8 mouse cellular contexts compared by ENCODE assay signal in the genomic region with DNA sequence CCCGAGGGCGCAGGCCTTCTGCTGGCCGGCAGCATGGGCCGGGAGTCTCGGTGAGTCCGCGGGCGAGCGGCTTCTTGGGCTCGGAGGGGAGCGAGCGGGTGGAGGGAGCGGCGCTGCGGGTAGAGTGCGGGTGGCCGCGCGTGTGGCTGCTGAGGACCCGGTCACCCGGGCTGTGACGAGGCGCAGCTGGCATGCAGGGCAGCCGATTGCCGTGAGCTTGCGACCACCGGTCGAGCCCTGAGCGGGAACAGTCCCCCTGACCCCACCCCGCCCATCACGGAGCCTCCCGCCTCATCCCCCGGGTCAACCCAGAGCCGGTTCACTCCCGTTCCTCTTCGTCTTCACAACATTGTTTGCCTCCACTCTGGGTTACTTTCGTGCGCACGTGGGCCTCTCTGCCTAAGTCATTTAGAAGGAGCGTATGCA. TPM values are rescaled to one million over a fixed set of nuclear protein-coding genes. Genes with fewer than 3 reads are reported as not detected.
DNase-seq lines count a peak whose midpoint lies in the region; ATAC-seq lines count a peak whose summit lies in the region.

No protein-coding gene starts in this region.

- no peak for DNase-seq in heart, postnatal 4 days
- DNase-seq in R1 (ENCODE audit: low read depth, low spot score) = peak; percentile 46
- no peak for DNase-seq in hindbrain, embryonic 10.5 days (ENCODE audit: low spot score)
- no peak for DNase-seq in layer of hippocampus, postnatal 36 days
- DNase-seq in urinary bladder, postnatal 14 days (ENCODE audit: low spot score) = no peak
- no peak for DNase-seq in cerebellum, adult 8-10 months

- H3K9me3 ChIP-seq in heart, embryonic 16.5 days (replicated peaks; ENCODE audit: control insufficient read depth, low read length) = no peaks in the 10 kb centered on the region
- H3K9me3 ChIP-seq in hindbrain, embryonic 10.5 days = no peaks in the 10 kb centered on the region

- H3K36me3 ChIP-seq in heart, embryonic 16.5 days (ENCODE audit: control insufficient read depth, insufficient read depth) = peaks cover 20% of the 10 kb centered on the region
- H3K36me3 ChIP-seq in hindbrain, embryonic 10.5 days = peaks cover 65% of the 10 kb centered on the region

- H3K4me2 ChIP-seq in heart, embryonic 16.5 days (ENCODE audit: low read depth, low read length) = peak overlapping the region; percentile 90

- H3K4me1 ChIP-seq in heart, embryonic 16.5 days (ENCODE audit: control insufficient read depth, insufficient read depth, low read length) = peaks cover 12% of the 10 kb centered on the region
- peaks cover 22% of the 10 kb centered on the region for H3K4me1 ChIP-seq in hindbrain, embryonic 10.5 days (replicated peaks)

- ATAC-seq in heart, embryonic 16.5 days (replicated peaks; ENCODE audit: extremely low read depth, insufficient read depth, low FRiP score) = peak; percentile 30; the same call in 1 of the 2 replicates
- peak; percentile 65 for ATAC-seq in megakaryocyte-erythroid progenitor cell, adult 5-6 weeks (replicated peaks; ENCODE audit: low FRiP score, low TSS enrichment, poor library complexity, severe bottlenecking)

- WGBS in heart, embryonic 16.5 days = under 1% methylated on average over 40 of the region's 40 CpGs
- WGBS in hindbrain, embryonic 10.5 days = under 1% methylated on average over 40 of the region's 40 CpGs

- H3K4me3 ChIP-seq in heart, embryonic 16.5 days (ENCODE audit: low read length) = peak overlapping the region; percentile 98
- H3K4me3 ChIP-seq in hindbrain, embryonic 10.5 days = peak overlapping the region; percentile 100

- H3K27me3 ChIP-seq in heart, embryonic 16.5 days (ENCODE audit: control insufficient read depth, insufficient read depth, low read length) = no peaks in the 10 kb centered on the region
- no peaks in the 10 kb centered on the region for H3K27me3 ChIP-seq in hindbrain, embryonic 10.5 days (ENCODE audit: insufficient read depth, poor library complexity, severe bottlenecking)

- H3K9ac ChIP-seq in heart, embryonic 16.5 days (ENCODE audit: low read length) = peak overlapping the region; percentile 96

- 0 out of 2 replicates have a peak overlapping the region, but pooled peaks have one; percentile 37 for H3K27ac ChIP-seq in heart, embryonic 16.5 days (ENCODE audit: low read length)
- H3K27ac ChIP-seq in hindbrain, embryonic 10.5 days = peak overlapping the region; percentile 93

RNA-seq across cellular contexts. Expression of gene Ddx46, which starts 0.3 kb away (rescaled TPM):
- 20.5 and 21.4 TPM in 2 replicates for polyA plus RNA-seq in heart, embryonic 16.5 days (2015; fragmentation: Nextera tagmentation; extraction: Ambion mirVana)
- 10 to 100 TPM; 33.8 to 34.3 TPM for total RNA-seq in heart, postnatal 4 days (2021)
- polyA plus RNA-seq in hindbrain, embryonic 10.5 days (2016; fragmentation: Nextera tagmentation; extraction: Ambion mirVana) = 27.1 and 38.2 TPM in 2 replicates
- 87.1 and 100 TPM in 2 replicates for total RNA-seq in megakaryocyte-erythroid progenitor cell, adult 5-6 weeks (2014; fragmentation: Nextera tagmentation)
- total RNA-seq in megakaryocyte-erythroid progenitor cell, adult 5-6 weeks (2017) = 131 and 141 TPM in 2 replicates
- 10 to 100 TPM; 47.4 to 52.6 TPM for total RNA-seq in layer of hippocampus, postnatal 36 days (2021)

RNA-seq across cellular contexts. Expression of gene Caml, which starts 12.4 kb away (rescaled TPM):
- 35.6 and 39.9 TPM in 2 replicates for polyA plus RNA-seq in heart, embryonic 16.5 days (2015; fragmentation: Nextera tagmentation; extraction: Ambion mirVana)
- total RNA-seq in heart, postnatal 4 days (2021) = 10 to 100 TPM; 16.2 to 17.7 TPM
- 55.0 and 60.9 TPM in 2 replicates for polyA plus RNA-seq in hindbrain, embryonic 10.5 days (2016; fragmentation: Nextera tagmentation; extraction: Ambion mirVana)
- total RNA-seq in megakaryocyte-erythroid progenitor cell, adult 5-6 weeks (2014; fragmentation: Nextera tagmentation) = 60.6 and 73.2 TPM in 2 replicates
- total RNA-seq in megakaryocyte-erythroid progenitor cell, adult 5-6 weeks (2017) = 57.7 and 60.8 TPM in 2 replicates
- 10 to 100 TPM; 44.2 to 47.9 TPM for total RNA-seq in layer of hippocampus, postnatal 36 days (2021)

RNA-seq across cellular contexts. Expression of gene B4galt7, which starts 35.5 kb away (rescaled TPM):
- 18.1 and 18.9 TPM in 2 replicates for polyA plus RNA-seq in heart, embryonic 16.5 days (2015; fragmentation: Nextera tagmentation; extraction: Ambion mirVana)
- 10 to 100 TPM; 12.2 to 12.5 TPM for total RNA-seq in heart, postnatal 4 days (2021)
- 32.2 and 39.9 TPM in 2 replicates for polyA plus RNA-seq in hindbrain, embryonic 10.5 days (2016; fragmentation: Nextera tagmentation; extraction: Ambion mirVana)
- total RNA-seq in megakaryocyte-erythroid progenitor cell, adult 5-6 weeks (2014; fragmentation: Nextera tagmentation) = 8.2 and 9.4 TPM in 2 replicates
- 9.8 and 16.3 TPM in 2 replicates for total RNA-seq in megakaryocyte-erythroid progenitor cell, adult 5-6 weeks (2017)
- 10 to 100 TPM; 23.6 to 25.0 TPM for total RNA-seq in layer of hippocampus, postnatal 36 days (2021)

RNA-seq across cellular contexts. Expression of gene B230219D22Rik, which starts 57.8 kb away (rescaled TPM):
- 49.3 and 51.4 TPM in 2 replicates for polyA plus RNA-seq in heart, embryonic 16.5 days (2015; fragmentation: Nextera tagmentation; extraction: Ambion mirVana)
- 10 to 100 TPM; 77.3 to 82.3 TPM for total RNA-seq in heart, postnatal 4 days (2021)
- polyA plus RNA-seq in hindbrain, embryonic 10.5 days (2016; fragmentation: Nextera tagmentation; extraction: Ambion mirVana) = 42.2 and 50.0 TPM in 2 replicates
- 37.2 and 38.5 TPM in 2 replicates for total RNA-seq in megakaryocyte-erythroid progenitor cell, adult 5-6 weeks (2014; fragmentation: Nextera tagmentation)
- 25.8 and 36.3 TPM in 2 replicates for total RNA-seq in megakaryocyte-erythroid progenitor cell, adult 5-6 weeks (2017)
- total RNA-seq in layer of hippocampus, postnatal 36 days (2021) = 10 to 100 TPM; 80.7 to 84.1 TPM
